Mouse (Mus musculus) spleen, adult 2 months (tissue): ENCODE data around the gene Mul1.

Experiments used
- CTCF ChIP-seq: fragments of 200-500 bp; IDR thresholded peaks from 2 replicates; pipeline ENCODE4 v1.5.1; 2011; ENCODE audit warnings: mild to moderate bottlenecking, inconsistent platforms; ENCODE audit not compliant: insufficient read depth, insufficient read length, insufficient replicate concordance; ENCODE audit errors: extremely low read depth
- POLR2A ChIP-seq: fragments of 200-500 bp; IDR thresholded peaks from 2 replicates; pipeline ENCODE4 v1.6.1; 2011; ENCODE audit warnings: low read depth, low read length, inconsistent platforms

GRCm38 (mm10) chr4:138456536-138456935 is 22.1 kb downstream of the Mul1 start:
- TF ChIP-seq CTCF (no peak), POLR2A (no peak)
